Mouse (Mus musculus): ENCODE data around the gene Ak1.
A peak's percentile ranks its signal among the peaks of the same experiment; 100 is the strongest.

Gene Ak1

GRCm38 (mm10) chr2:32658873-32659272 is 37.3 kb downstream of the Ak1 start:
- DNase-seq, result no peak

GRCm38 (mm10) chr2:32661509-32662107 is 40.0 kb downstream of the Ak1 start:
- DNase-seq, result peak; percentile 78

DNA sequence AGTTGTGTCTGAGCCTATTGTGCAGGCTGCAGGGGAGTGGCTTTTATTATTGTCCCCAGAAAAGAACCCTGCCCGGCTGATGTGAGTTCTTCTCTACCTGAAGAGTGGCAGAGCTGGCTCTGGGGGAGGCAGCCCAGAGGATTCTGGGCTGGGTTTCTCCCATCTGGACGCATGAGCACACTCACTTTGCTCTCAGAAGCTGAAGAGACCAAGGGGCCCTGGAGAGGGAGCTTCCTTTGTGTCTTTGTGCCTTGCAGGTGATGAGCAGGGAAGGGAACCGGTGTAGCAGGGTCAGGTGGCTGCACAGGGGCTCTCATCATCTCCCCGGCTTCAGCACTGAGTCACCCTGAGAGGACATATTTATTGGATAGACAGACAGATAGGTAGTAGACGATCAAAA is 40.7 kb downstream of the Ak1 start:
- no peak for DNase-seq

DNA sequence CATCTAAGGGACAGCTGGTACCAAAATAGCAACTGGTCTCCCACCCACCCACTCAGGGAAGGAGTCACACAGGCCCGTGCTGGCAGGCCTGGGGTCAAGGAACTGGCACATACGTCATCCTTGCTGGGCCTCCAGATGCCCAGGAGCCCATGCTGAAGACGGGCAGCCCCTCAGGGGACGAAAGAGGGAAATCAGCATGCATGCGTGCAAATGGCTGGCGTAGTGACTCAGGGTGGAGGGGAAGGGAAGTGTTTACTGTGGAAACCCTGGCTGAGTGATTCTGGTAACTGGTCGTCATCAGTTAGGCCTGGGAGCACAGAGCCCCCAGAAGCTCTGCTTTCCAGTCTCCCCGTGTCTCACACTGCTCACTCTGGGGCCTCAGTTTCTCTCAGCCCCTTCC is 43.8 kb downstream of the Ak1 start:
- no peak for DNase-seq

DNA sequence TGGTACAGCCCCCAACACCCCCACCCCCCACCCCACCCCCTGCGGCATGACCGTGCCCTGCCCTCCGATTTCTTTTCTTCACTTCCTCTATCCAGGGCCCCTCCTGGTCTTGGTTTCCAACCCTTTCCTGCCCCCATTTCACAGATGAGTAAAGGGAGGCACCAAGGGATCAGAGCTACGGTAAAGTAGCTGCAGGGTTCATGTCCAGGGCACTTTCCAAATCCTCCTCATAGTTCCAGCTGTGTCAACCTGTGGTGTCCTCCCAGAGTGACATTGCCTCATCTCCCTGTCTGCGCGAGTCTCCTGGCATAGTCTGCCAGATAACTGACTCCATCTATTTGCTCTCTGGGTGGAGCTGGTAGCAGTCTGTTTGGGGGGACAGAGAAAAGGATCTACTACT is 44.3 kb downstream of the Ak1 start:
- DNase-seq, result no peak

DNA sequence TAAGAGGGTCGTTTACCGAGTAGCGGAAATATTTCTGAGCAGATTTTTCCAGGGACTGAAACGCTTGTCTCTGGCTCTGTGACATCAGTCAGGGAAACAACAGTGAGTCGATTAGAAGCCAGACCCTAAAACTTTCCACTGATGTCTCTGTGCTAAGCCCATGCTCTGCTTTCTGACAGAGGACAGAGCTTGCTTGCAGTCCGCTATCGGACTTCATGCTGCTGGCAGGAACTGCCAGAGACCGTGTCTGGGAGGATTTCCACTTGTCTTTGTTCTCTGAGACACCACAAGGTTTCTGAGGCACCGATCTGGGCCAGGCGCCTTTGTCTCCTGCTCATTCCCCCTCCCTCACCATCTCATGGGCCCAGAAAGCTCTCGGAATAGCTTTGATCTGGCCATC is 46.2 kb downstream of the Ak1 start:
- peak; percentile 52 for DNase-seq

DNA sequence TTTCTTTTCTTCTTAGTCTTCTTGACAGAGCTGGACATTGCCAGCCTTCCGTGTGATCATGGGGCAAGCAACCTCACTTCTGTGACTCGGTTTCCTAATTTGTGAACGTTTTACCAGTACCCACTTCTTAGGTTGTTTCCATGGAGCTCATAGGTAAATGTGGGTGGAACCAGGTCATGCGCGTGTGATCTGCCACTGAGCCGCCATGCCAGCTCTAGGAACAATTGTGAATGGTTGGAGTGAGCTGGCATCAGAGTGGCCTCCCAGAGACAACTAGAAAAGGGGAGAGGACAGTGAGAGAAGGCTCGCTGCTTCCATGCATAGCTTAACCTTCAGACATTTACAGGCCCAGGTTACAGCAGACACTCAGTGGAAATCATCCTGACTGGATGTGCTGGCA is 46.6 kb downstream of the Ak1 start:
- DNase-seq, result no peak

DNA sequence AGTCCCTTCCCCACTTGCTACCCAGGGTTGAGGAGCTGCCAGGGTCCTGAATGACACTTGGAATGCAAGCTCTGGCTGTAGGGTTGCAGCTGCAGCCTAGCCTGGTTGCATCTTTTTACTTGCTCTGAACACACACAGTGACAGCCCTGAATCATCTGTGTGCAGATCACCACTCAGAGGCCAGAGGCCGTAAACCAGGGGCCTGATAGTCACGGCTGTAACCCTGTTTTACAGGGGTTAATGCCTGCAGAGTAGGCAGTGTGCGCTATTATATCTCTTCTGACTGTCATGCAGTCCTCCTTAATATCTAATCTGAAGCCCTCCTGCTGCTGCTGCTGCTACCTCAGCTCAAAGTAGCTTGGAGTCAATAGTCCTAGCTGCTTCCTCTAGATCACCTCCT is 48.3 kb downstream of the Ak1 start:
- DNase-seq, result no peak

GRCm38 (mm10) chr2:32671147-32671546 is 49.6 kb downstream of the Ak1 start:
- DNase-seq, result no peak

GRCm38 (mm10) chr2:32671907-32672595 is 50.5 kb downstream of the Ak1 start:
- no peak for DNase-seq

- peak; percentile 59 for DNase-seq
These were observed 51.8 kb downstream of the Ak1 start for GRCm38 (mm10) chr2:32673176-32673917.

DNA sequence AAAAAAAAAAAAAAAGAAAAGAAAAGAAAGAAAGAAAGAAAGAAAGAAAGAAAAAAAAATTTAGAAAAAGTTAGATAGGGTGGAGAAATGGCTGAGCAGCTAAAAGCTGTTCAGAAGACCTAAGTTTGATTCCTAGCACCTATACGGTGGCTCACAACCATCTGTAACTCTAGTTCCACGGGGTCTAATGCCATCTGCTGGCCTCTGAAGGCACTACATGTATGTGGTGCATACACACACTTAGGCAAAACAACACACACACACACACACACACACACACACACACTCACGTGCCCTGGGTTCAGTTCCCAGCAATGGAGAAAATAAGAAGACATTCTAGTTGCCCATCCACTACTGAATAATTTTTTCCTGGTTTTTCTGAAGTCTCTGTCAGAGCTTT is 55.3 kb downstream of the Ak1 start:
- no peak for DNase-seq

DNA sequence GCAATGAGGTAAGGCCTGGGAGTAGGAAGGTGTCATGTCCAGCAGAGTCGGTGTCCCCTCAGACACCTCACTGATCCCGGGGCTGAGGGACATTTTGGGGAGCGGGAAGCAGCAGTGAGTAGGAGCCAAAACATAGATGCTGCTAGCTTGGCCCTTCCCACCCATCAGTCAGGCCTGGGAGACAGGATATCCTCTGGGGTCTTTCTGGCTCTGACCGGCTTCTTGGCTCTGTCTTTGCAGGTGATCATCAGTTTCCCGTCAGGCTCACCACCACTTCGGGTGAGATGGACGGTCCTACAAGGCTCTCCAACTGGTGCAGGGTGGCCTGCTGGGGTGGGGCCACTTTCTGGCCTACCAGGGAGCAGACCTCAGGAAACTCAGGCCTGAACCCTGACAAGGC is 56.1 kb downstream of the Ak1 start:
- no peak for DNase-seq

DNA sequence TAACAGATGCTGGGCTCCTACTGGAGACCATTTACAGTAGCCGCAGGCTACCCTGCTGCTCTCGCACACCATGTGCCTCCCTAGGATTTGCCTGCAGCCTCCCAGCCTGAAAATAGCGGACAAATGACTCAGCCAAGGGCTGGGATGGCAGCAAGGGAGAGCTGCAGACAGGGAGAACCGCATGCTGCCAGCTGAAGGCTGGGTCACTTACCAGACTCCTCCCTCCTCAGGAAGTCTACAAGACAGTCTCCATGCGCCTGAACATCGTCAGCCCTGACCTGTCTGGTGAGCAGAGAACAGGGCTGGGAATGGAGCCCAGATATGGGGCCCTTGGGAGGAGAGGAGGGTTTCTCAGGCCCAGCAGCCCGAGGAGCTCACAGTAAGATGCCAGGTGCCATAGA is 58.5 kb downstream of the Ak1 start:
- peak; percentile 60 for DNase-seq

DNA sequence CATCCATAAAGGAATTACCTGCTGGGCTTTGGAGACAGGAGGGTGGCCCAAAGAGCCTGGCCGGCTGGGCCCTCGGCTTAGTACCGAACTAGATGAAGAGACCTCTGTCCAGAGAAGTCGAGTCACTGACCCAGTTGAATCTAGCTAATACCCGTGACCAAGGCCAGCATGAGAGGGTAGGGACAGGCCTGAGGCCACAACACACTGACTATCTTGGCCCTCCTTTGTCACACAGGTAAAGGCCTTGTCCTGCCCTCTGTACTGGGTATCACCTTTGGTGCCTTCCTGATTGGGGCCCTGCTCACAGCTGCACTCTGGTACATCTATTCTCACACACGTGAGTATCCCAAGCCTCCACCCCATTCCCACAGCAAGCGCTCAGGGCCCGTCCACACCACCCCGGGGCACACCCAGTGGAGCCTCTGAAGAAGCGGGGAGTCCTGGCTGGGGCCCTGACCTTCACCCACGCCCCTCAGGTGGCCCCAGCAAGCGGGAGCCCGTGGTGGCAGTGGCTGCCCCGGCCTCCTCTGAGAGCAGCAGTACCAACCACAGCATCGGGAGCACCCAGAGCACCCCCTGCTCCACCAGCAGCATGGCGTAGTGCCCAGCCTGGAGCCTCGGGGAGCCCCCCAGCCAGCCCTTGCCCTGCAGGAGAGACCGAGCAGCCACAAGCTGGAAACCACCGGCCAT is 59.5 kb downstream of the Ak1 start:
- DNase-seq, result no peak

DNA sequence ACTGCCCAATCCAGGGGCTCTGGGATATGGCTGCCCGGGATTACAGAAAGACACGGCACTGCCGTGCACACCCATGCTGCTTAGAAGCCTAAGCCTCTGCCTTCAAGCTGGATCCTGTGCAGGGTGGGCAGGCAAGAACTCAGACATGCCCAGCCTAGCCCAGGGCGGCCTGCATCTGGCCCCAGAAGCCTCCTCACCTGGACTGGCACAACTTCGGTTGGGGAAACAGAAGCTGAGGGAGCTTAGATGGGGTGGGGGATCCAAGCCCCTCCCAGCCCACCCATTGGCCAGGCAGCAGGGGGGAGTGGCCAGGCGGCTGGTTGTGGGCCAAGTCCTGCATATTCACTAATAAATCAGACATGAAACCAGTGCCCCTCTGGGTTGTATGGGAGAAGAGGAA is 60.2 kb downstream of the Ak1 start:
- peak; percentile 46 for DNase-seq

DNA sequence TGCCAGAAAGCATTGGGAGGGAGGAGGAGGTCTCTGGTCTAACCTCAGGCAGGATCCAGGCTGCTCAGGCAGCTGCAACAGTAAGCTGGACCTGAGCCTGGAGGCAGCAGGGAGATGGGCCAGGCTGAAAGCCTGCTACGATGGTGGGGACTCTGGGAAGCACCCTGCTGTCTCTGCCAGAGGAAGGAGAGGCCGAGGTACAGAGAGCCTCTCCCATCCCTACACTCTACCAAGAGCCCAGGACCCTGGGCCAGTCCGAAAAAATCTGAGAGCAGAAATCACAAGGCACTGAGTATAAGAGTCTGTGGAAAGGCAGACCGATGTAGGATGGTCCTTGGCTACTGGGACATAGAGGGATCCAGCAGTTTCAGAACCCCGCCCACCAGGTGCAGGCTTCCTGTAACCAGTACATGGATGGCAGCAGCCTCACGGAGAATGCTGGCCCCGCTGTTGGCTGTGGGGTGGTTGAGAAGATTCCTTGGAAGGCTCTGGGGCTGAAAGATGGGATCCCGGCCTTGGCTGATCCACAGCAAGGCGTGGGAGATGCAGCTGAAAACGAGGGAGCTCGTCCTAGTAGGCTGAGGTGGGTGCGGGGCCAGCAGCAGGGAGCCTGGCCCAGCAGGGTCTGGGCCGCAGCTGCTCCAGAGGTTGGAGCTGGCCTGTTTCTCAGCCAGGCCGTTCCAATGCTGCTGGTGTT is 61.3 kb downstream of the Ak1 start:
- DNase-seq, result no peak

- DNase-seq, result no peak
These were observed 62.1 kb downstream of the Ak1 start for GRCm38 (mm10) chr2:32683701-32684100.
